8 mouse cellular contexts compared by ENCODE assay signal in the genomic region with DNA sequence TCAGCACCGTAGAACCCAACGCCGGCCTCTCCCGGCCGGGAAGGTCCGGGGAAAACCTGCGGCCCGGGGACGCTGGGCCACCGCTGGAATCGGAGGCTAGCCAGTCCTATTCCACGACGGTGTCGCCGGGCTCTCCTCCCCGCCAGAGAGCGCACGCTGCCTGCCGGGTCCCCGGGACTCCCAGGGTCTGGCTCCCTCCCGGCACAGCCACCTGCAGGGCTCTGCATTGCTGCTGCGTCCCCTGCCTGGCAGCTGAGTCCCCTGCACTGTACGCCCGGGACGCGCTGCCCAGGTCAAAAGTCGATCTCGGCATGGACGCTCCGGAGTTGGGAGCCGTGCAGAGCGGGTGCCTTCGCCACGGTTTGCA.
A peak's percentile ranks its signal among the peaks of the same experiment; 100 is the strongest.
DNase-seq lines count a peak whose midpoint lies in the region; ATAC-seq and TF ChIP-seq lines count a peak whose summit lies in the region.

No protein-coding gene starts in this region.

- TF ChIP-seq CTCF in embryonic fibroblast, embryonic 13.5 days (IDR thresholded peaks at IDR 0.05; ENCODE audit: borderline replicate concordance, insufficient read depth, low read length), result 0 out of 2 replicates have a peak, but pooled peaks have one; percentile 18
- no peak for TF ChIP-seq CTCF in testis, adult 2 months (IDR thresholded peaks at IDR 0.05; ENCODE audit: control insufficient read depth, insufficient read depth, insufficient replicate concordance, low read depth, low read length)

- TF ChIP-seq POLR2A in embryonic fibroblast, embryonic 13.5 days (IDR thresholded peaks at IDR 0.05; ENCODE audit: low read depth, low read length), result no peak
- no peak for TF ChIP-seq POLR2A in testis, adult 2 months (IDR thresholded peaks at IDR 0.05; ENCODE audit: control insufficient read depth, low read depth, low read length)

- H3K4me1 ChIP-seq in embryonic fibroblast, embryonic 13.5 days (ENCODE audit: control insufficient read depth, insufficient read depth, low read length), result peaks cover 11% of the 10 kb centered on the region
- H3K4me1 ChIP-seq in heart, embryonic 16.5 days (ENCODE audit: control insufficient read depth, insufficient read depth, low read length), result peaks cover 22% of the 10 kb centered on the region
- H3K4me1 ChIP-seq in neural tube, embryonic 12.5 days, result peaks cover 25% of the 10 kb centered on the region
- H3K4me1 ChIP-seq in testis, adult 2 months (ENCODE audit: control insufficient read depth, insufficient read depth, low read length), result peaks cover 17% of the 10 kb centered on the region

- DNase-seq in A20 (ENCODE audit: low read depth, low spot score), result peak; percentile 66
- DNase-seq in adrenal gland, adult (ENCODE audit: inconsistent age in 2 of 2, low spot score in 1 of 2), result peak; percentile 64 to 88
- peak; percentile 87 for DNase-seq in kidney, postnatal 14 days
- DNase-seq in lung, adult 18-20 months, result peak; percentile 81 to 86

- peak overlapping the region; percentile 43; the same call in 1 of the 2 replicates for H3K27ac ChIP-seq in embryonic fibroblast, embryonic 13.5 days (ENCODE audit: insufficient read depth, low read length)
- peak overlapping the region; percentile 81 for H3K27ac ChIP-seq in heart, embryonic 16.5 days (ENCODE audit: low read length)
- H3K27ac ChIP-seq in neural tube, embryonic 12.5 days, result peak overlapping the region; percentile 62
- peak overlapping the region; percentile 3 for H3K27ac ChIP-seq in testis, adult 2 months (ENCODE audit: control insufficient read depth, insufficient read depth, low read depth, low read length)

- H3K4me3 ChIP-seq in embryonic fibroblast, embryonic 13.5 days (ENCODE audit: insufficient read depth, low read length), result peak overlapping the region; percentile 82
- peak overlapping the region; percentile 66 for H3K4me3 ChIP-seq in heart, embryonic 16.5 days (ENCODE audit: low read length)
- peak overlapping the region; percentile 72 for H3K4me3 ChIP-seq in neural tube, embryonic 12.5 days
- H3K4me3 ChIP-seq in testis, adult 2 months (ENCODE audit: control insufficient read depth, low read depth, low read length), result peak overlapping the region; percentile 84

- no peaks in the 10 kb centered on the region for H3K27me3 ChIP-seq in heart, embryonic 16.5 days (ENCODE audit: control insufficient read depth, insufficient read depth, low read length)
- H3K27me3 ChIP-seq in neural tube, embryonic 12.5 days (replicated peaks), result peaks cover 17% of the 10 kb centered on the region
- H3K27me3 ChIP-seq in testis, adult 2 months (ENCODE audit: control insufficient read depth, insufficient read depth, low read length), result no peaks in the 10 kb centered on the region

- peak overlapping the region; percentile 86 for H3K4me2 ChIP-seq in heart, embryonic 16.5 days (ENCODE audit: low read depth, low read length)
- peak overlapping the region; percentile 93 for H3K4me2 ChIP-seq in neural tube, embryonic 12.5 days (replicated peaks)

- H3K9me3 ChIP-seq in heart, embryonic 16.5 days (replicated peaks; ENCODE audit: control insufficient read depth, low read length), result no peaks in the 10 kb centered on the region
- H3K9me3 ChIP-seq in neural tube, embryonic 12.5 days, result no peaks in the 10 kb centered on the region

- 0% methylated on average over 34 of the region's 34 CpGs for WGBS in heart, embryonic 16.5 days
- WGBS in neural tube, embryonic 12.5 days, result under 1% methylated on average over 34 of the region's 34 CpGs

- peak; percentile 90 for ATAC-seq in heart, embryonic 16.5 days (replicated peaks; ENCODE audit: extremely low read depth, insufficient read depth, low FRiP score)
- ATAC-seq in neural tube, embryonic 12.5 days (ENCODE audit: low FRiP score, low read depth), result peak; percentile 89

- H3K36me3 ChIP-seq in heart, embryonic 16.5 days (ENCODE audit: control insufficient read depth, insufficient read depth), result no peaks in the 10 kb centered on the region
- no peaks in the 10 kb centered on the region for H3K36me3 ChIP-seq in neural tube, embryonic 12.5 days
- no peaks in the 10 kb centered on the region for H3K36me3 ChIP-seq in testis, adult 2 months (ENCODE audit: control insufficient read depth, insufficient read depth, low read length)

- H3K9ac ChIP-seq in heart, embryonic 16.5 days (ENCODE audit: low read length), result peak overlapping the region; percentile 87
- peak overlapping the region; percentile 84 for H3K9ac ChIP-seq in neural tube, embryonic 12.5 days

Comparison
In these comparisons a context has a peak if more than half of its experiments do, and no peak if none do; other contexts are left out.
1. Peak in every context shown above with its lines: DNase-seq, ATAC-seq, H3K4me3 ChIP-seq and H3K27ac ChIP-seq.
2. H3K27ac ChIP-seq: peak in every context shown above with its lines; median percentile 81 in heart, embryonic 16.5 days; 62 in neural tube, embryonic 12.5 days; 43 in embryonic fibroblast, embryonic 13.5 days; 3 in testis, adult 2 months.